Mouse (Mus musculus): Measurements from ENCODE around the gene Cnnm3. TPM values are rescaled to one million over a fixed set of nuclear protein-coding genes. Genes with fewer than 3 reads are reported as not detected.

Gene Cnnm3
- total and polyA plus RNA-seq, 2 experiments, result 4.4 to 11.3 TPM

DNA sequence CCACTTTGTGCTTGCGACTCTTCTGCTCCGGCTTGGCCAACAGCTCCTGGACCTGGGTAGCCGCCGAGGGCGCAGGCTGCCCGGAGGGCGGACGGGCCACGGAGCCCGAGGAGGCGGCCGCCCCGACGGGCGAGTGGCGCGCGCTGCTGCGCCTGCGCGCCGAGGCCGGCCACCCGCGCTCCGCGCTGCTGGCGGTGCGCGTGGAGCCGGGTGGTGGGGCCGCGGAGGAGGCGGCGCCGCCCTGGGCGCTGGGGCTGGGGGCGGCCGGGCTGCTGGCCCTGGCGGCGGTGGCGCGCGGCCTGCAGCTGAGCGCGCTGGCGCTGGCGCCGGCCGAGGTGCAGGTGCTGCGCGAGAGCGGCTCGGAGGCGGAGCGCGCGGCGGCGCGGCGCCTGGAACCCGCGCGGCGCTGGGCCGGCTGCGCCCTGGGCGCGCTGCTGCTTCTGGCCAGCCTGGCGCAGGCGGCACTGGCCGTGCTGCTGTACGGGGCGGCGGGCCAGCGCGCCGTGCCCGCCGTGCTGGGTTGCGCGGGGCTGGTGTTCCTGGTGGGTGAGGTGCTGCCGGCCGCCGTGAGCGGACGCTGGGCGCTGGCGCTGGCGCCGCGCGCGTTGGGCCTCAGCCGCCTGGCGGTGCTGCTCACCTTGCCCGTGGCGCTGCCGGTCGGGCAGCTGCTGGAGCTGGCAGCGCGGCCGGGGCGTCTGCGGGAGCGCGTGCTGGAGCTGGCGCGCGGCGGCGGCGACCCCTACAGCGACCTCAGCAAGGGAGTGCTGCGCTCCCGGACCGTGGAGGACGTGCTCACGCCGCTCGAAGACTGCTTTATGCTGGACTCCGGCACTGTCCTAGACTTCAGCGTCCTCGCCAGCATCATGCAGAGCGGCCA is 660 bp downstream of the Cnnm3 start:
- 12% methylated on average over 126 of the region's 126 CpGs for WGBS
- H3K27me3 ChIP-seq (ENCODE audit: control insufficient read depth, insufficient read depth, low read length), result no peaks in the 10 kb centered on the region
- peak overlapping the region; percentile 81 for H3K27ac ChIP-seq (replicated peaks; ENCODE audit: insufficient read depth, low read depth, low read length)
- TF ChIP-seq POLR2A (IDR thresholded peaks at IDR 0.05; ENCODE audit: extremely low read depth, insufficient read depth, low read length), result no peak
- peak; percentile 41 for TF ChIP-seq CTCF (IDR thresholded peaks at IDR 0.05; ENCODE audit: low read depth, low read length)
- peaks cover 8% of the 10 kb centered on the region; the same call in 1 of the 2 replicates for H3K79me2 ChIP-seq (ENCODE audit: control insufficient read depth, insufficient read depth, low read length)
- H3K4me1 ChIP-seq (ENCODE audit: control insufficient read depth, insufficient read depth, low read length), result peaks cover 8% of the 10 kb centered on the region
- DNase-seq (ENCODE audit: extremely low read depth, low read depth, low spot score), result no peak
- no peaks in the 10 kb centered on the region for H3K36me3 ChIP-seq (ENCODE audit: control insufficient read depth, insufficient read depth, low read length)
- H3K9ac ChIP-seq (ENCODE audit: low read depth, low read length), result peak overlapping the region; percentile 92
- H3K4me3 ChIP-seq (ENCODE audit: insufficient read depth, low read depth, low read length), result peak overlapping the region; percentile 90

DNA sequence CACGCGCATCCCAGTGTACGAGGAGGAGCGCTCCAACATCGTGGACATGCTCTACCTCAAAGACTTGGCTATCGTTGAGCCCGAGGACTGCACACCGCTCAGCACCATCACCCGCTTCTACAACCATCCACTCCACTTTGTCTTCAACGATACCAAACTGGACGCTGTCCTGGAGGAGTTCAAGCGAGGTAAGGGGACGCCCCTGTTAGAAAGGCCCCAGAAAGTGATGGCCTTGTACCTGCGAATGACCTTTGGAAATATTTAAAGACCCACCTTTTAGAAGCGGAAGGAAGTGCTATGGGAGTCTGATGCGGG is 1.3 kb downstream of the Cnnm3 start:
- no peaks in the 10 kb centered on the region for H3K27me3 ChIP-seq (ENCODE audit: control insufficient read depth, insufficient read depth, low read length)
- TF ChIP-seq POLR2A (IDR thresholded peaks at IDR 0.05; ENCODE audit: extremely low read depth, insufficient read depth, low read length) (no peak), CTCF (IDR thresholded peaks at IDR 0.05; ENCODE audit: low read depth, low read length) (no peak)
- peak overlapping the region; percentile 90 for H3K4me3 ChIP-seq (ENCODE audit: insufficient read depth, low read depth, low read length)
- H3K27ac ChIP-seq (replicated peaks; ENCODE audit: insufficient read depth, low read depth, low read length), result no peak overlapping the region
- H3K36me3 ChIP-seq (ENCODE audit: control insufficient read depth, insufficient read depth, low read length), result no peaks in the 10 kb centered on the region
- WGBS, result 7% methylated on average over 16 of the region's 16 CpGs
- peak overlapping the region; percentile 92 for H3K9ac ChIP-seq (ENCODE audit: low read depth, low read length)
- DNase-seq (ENCODE audit: extremely low read depth, low read depth, low spot score), result no peak
- H3K4me1 ChIP-seq (ENCODE audit: control insufficient read depth, insufficient read depth, low read length), result peaks cover 8% of the 10 kb centered on the region
- H3K79me2 ChIP-seq (ENCODE audit: control insufficient read depth, insufficient read depth, low read length), result peaks cover 8% of the 10 kb centered on the region; the same call in 1 of the 2 replicates

DNA sequence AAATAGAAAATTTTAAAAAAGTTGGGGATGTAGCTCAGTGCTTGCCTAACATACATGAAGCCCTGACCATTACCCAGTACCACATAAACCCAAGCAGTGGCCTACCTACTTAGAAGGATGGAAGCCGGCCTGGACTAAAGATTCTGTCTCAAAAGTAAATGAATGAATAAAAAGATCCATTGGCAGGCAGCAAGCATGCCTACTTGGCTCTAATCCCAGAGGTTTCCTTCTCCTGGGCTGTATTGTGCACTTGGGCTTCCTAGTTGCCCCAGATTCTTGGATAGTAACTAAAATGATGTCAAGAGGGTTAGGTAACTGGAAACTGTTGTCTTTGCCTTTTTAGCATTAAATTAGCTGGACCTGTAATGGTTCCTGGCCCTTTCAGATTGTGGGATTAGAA is 1.6 kb downstream of the Cnnm3 start:
- Histone ChIP-seq H3K4me1 (ENCODE audit: control insufficient read depth, insufficient read depth, low read length) (peaks cover 8% of the 10 kb centered on the region), H3K36me3 (ENCODE audit: control insufficient read depth, insufficient read depth, low read length) (no peaks in the 10 kb centered on the region), H3K9ac (ENCODE audit: low read depth, low read length) (no peak overlapping the region), H3K79me2 (ENCODE audit: control insufficient read depth, insufficient read depth, low read length) (peaks cover 8% of the 10 kb centered on the region; the same call in 1 of the 2 replicates), H3K4me3 (ENCODE audit: insufficient read depth, low read depth, low read length) (no peak overlapping the region), H3K27me3 (ENCODE audit: control insufficient read depth, insufficient read depth, low read length) (no peaks in the 10 kb centered on the region), H3K27ac (replicated peaks; ENCODE audit: insufficient read depth, low read depth, low read length) (no peak overlapping the region)
- no peak for TF ChIP-seq POLR2A (IDR thresholded peaks at IDR 0.05; ENCODE audit: extremely low read depth, insufficient read depth, low read length)
- TF ChIP-seq CTCF (IDR thresholded peaks at IDR 0.05; ENCODE audit: low read depth, low read length), result no peak
- WGBS, result 0% methylated on average over 1 of the region's 1 CpGs
- DNase-seq (ENCODE audit: extremely low read depth, low read depth, low spot score), result peak; percentile 51

DNA sequence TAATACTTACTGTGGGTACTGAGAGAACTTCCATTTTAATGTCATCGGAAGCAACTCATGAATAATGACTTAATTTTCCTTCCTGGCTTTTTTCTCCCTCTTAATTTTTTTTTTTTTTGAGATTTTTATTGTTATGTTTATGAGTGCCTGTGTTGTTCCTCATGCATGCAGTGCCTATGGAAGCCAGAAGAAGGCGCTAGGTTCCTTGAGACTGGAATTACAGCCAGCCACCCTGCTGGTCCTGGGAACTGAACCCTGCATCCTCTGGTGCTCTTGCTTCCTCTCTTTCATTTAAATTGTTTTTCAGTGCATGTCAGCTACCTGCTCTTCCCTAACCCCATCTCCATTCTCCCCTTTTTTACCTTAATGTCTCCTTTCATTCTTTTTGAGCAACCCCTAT is 2.1 kb downstream of the Cnnm3 start:
- Histone ChIP-seq H3K4me3 (ENCODE audit: insufficient read depth, low read depth, low read length) (no peak overlapping the region), H3K4me1 (ENCODE audit: control insufficient read depth, insufficient read depth, low read length) (peaks cover 8% of the 10 kb centered on the region), H3K36me3 (ENCODE audit: control insufficient read depth, insufficient read depth, low read length) (no peaks in the 10 kb centered on the region), H3K27ac (replicated peaks; ENCODE audit: insufficient read depth, low read depth, low read length) (no peak overlapping the region), H3K27me3 (ENCODE audit: control insufficient read depth, insufficient read depth, low read length) (no peaks in the 10 kb centered on the region), H3K79me2 (ENCODE audit: control insufficient read depth, insufficient read depth, low read length) (peaks cover 8% of the 10 kb centered on the region; the same call in 1 of the 2 replicates), H3K9ac (ENCODE audit: low read depth, low read length) (no peak overlapping the region)
- 83% methylated on average over 2 of the region's 2 CpGs for WGBS
- no peak for DNase-seq (ENCODE audit: extremely low read depth, low read depth, low spot score)
- no peak for TF ChIP-seq POLR2A (IDR thresholded peaks at IDR 0.05; ENCODE audit: extremely low read depth, insufficient read depth, low read length)
- TF ChIP-seq CTCF (IDR thresholded peaks at IDR 0.05; ENCODE audit: low read depth, low read length), result peak; percentile 58

DNA sequence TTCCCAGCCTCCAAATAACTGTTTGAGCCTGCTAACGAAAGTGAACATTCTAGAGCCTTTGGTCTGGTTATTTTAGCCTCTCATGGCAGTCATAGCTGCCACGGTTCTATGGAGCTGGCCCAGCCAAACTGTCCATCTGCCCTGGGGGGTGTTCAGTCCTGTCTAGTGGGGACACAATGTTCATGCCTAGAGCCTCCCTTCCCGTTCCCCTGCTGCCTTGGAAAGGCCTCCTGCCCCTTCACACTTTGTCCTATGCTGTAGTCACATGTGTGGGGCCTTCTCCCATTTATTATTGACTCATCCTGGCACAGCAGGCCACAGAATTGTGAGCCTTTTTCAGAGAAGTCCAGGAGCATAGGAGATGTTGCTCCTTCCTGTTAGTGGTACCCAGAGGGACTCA is 6.6 kb downstream of the Cnnm3 start:
- 56% methylated on average over 3 of the region's 3 CpGs for WGBS
- Histone ChIP-seq H3K9ac (ENCODE audit: low read depth, low read length) (no peak overlapping the region), H3K27ac (replicated peaks; ENCODE audit: insufficient read depth, low read depth, low read length) (no peak overlapping the region), H3K79me2 (ENCODE audit: control insufficient read depth, insufficient read depth, low read length) (peaks cover 6% of the 10 kb centered on the region; the same call in 1 of the 2 replicates), H3K36me3 (ENCODE audit: control insufficient read depth, insufficient read depth, low read length) (peaks cover 6% of the 10 kb centered on the region; the same call in 1 of the 2 replicates), H3K27me3 (ENCODE audit: control insufficient read depth, insufficient read depth, low read length) (no peaks in the 10 kb centered on the region), H3K4me3 (ENCODE audit: insufficient read depth, low read depth, low read length) (no peak overlapping the region), H3K4me1 (ENCODE audit: control insufficient read depth, insufficient read depth, low read length) (peaks cover 2% of the 10 kb centered on the region)
- no peak for DNase-seq (ENCODE audit: extremely low read depth, low read depth, low spot score)
- no peak for TF ChIP-seq CTCF (IDR thresholded peaks at IDR 0.05; ENCODE audit: low read depth, low read length)

DNA sequence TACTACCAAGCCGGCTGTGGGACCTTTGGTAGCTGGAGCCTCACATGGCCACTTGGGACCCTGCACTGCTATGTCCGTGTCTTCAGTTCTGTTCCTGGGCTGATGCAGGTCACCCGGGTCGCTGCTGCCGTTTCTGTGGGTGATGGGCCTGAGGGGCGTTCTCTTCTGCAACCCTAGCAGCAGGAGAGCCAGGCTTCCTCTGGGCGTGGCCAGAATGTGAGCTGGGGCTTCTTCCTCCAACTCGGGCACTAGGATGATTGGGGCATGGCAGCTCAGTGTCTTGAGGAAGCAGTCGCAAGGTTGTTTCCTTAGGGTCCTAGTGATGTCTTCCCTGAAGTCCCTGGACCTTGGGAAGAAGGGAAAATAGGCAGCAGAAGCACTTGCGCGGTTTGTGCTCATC is 8.0 kb downstream of the Cnnm3 start:
- 86% methylated on average over 11 of the region's 11 CpGs for WGBS
- Histone ChIP-seq H3K9ac (ENCODE audit: low read depth, low read length) (no peak overlapping the region), H3K27ac (replicated peaks; ENCODE audit: insufficient read depth, low read depth, low read length) (no peak overlapping the region), H3K36me3 (ENCODE audit: control insufficient read depth, insufficient read depth, low read length) (peaks cover 6% of the 10 kb centered on the region; the same call in 1 of the 2 replicates), H3K27me3 (ENCODE audit: control insufficient read depth, insufficient read depth, low read length) (no peaks in the 10 kb centered on the region), H3K79me2 (ENCODE audit: control insufficient read depth, insufficient read depth, low read length) (no peaks in the 10 kb centered on the region), H3K4me1 (ENCODE audit: control insufficient read depth, insufficient read depth, low read length) (no peaks in the 10 kb centered on the region; the same call in 1 of the 2 replicates), H3K4me3 (ENCODE audit: insufficient read depth, low read depth, low read length) (no peak overlapping the region)
- TF ChIP-seq CTCF (IDR thresholded peaks at IDR 0.05; ENCODE audit: low read depth, low read length) (no peak), POLR2A (IDR thresholded peaks at IDR 0.05; ENCODE audit: extremely low read depth, insufficient read depth, low read length) (no peak)
- DNase-seq (ENCODE audit: extremely low read depth, low read depth, low spot score), result no peak

Measured in liver, adult 2 months (tissue).